31 mouse cellular contexts compared by ENCODE assay signal in the genomic region with DNA sequence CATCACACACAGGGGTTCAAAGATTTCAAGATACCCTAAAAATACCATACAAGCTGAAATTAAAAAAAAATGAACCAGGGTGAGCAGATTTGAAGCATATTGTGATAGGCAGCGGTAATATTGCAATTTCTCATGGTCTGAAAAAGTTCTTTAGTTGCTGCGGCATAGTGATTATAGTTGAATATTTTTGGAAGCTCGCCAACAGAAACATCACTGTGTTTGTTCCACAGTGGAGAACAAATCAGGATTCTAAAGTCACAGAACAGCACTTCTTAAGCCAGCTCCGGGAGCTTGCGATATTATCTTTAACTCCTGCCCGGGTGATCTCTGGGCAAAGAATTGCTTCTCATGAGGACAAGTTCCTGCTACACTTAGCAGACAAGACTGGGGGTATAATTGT. TPM values are rescaled to one million over a fixed set of nuclear protein-coding genes. Genes with fewer than 3 reads are reported as not detected.
"Had no signal": no experiment of that assay in that cellular context is flagged by ENCODE, and none has a peak within 500 bp of the region (broad histone marks: within the 10 kb centered on the region; RNA-seq: fewer than 3 reads in every experiment).

No protein-coding gene starts in this region.

- H3K4me1 ChIP-seq: heart, embryonic 13.5 days; heart, embryonic 15.5 days; hindbrain, embryonic 12.5 days; limb, embryonic 13.5 days; limb, embryonic 15.5 days had no signal

- H3K9ac ChIP-seq: heart, embryonic 13.5 days; heart, embryonic 15.5 days; hindbrain, embryonic 12.5 days; hindbrain, embryonic 14.5 days; limb, embryonic 13.5 days; limb, embryonic 15.5 days had no signal

- H3K4me2 ChIP-seq: heart, embryonic 11.5 days; heart, embryonic 13.5 days; heart, embryonic 15.5 days; hindbrain, embryonic 12.5 days; hindbrain, embryonic 14.5 days; limb, embryonic 13.5 days; limb, embryonic 15.5 days had no signal

- DNase-seq: gastrocnemius, postnatal 14 days; gastrocnemius, postnatal 36 days; heart, adult 11 months; heart, adult 2 months; heart, postnatal 14 days; heart, postnatal 36 days; kidney, adult 11 months; kidney, adult 2 months; kidney, postnatal 14 days; kidney, postnatal 36 days; layer of hippocampus, adult 9-11 months; layer of hippocampus, postnatal 36 days; left cerebral cortex, postnatal 4 days had no signal

- H3K27me3 ChIP-seq: heart, embryonic 13.5 days; heart, embryonic 15.5 days; hindbrain, embryonic 12.5 days; limb, embryonic 13.5 days; limb, embryonic 15.5 days had no signal

- H3K9me3 ChIP-seq: heart, embryonic 13.5 days; heart, embryonic 15.5 days; hindbrain, embryonic 12.5 days; limb, embryonic 13.5 days; limb, embryonic 15.5 days had no signal

- H3K36me3 ChIP-seq: heart, embryonic 13.5 days; heart, embryonic 15.5 days; hindbrain, embryonic 12.5 days; limb, embryonic 13.5 days; limb, embryonic 15.5 days had no signal

- H3K27ac ChIP-seq: heart, adult 2 months; heart, embryonic 13.5 days; heart, embryonic 15.5 days; hindbrain, embryonic 12.5 days; hindbrain, embryonic 14.5 days; limb, embryonic 13.5 days; limb, embryonic 15.5 days had no signal

- ATAC-seq: hindbrain, embryonic 16.5 days; intestine, embryonic 16.5 days had no signal

- H3K4me3 ChIP-seq: heart, adult 2 months; heart, embryonic 13.5 days; heart, embryonic 15.5 days; hindbrain, embryonic 12.5 days; limb, embryonic 13.5 days; limb, embryonic 15.5 days had no signal

RNA-seq across cellular contexts. Expression of a gene that starts 20.8 kb away (rescaled TPM):
- total RNA-seq: gastrocnemius, adult 18-20 months; gastrocnemius, adult 8-10 months; gastrocnemius, postnatal 14 days; gastrocnemius, postnatal 36 days; heart, adult 2 months; heart, postnatal 14 days; heart, postnatal 36 days; hematopoietic stem cell, adult 5-6 weeks; liver, adult 2 months had no signal
- polyA plus RNA-seq: gonadal fat pad, adult 2 months; heart, adult 2 months; heart, embryonic 11.5 days; heart, embryonic 13.5 days; heart, embryonic 15.5 days; heart, postnatal 0 days; intestine, embryonic 16.5 days; kidney, adult 2 months; kidney, embryonic 14.5 days; kidney, embryonic 16.5 days; limb, embryonic 11.5 days; limb, embryonic 13.5 days; limb, embryonic 15.5 days; liver, adult 2 months had no signal
